Mouse (Mus musculus) A20 (cell line): ENCODE measurements around the gene Kcne1l.

Experiments
- DNase-seq: peaks from one replicate; pipeline ENCODE4 v3.0.0-alpha.2; 2011; ENCODE audit warnings: low read depth, low spot score

Gene Kcne1l

GRCm38 (mm10) chrX:142305869-142306581 lies at the start of gene Kcne1l:
Gene Kcne1l (minus strand): TSS chrX:142306294.
- DNase-seq: no peak

GRCm38 (mm10) chrX:142336207-142336606 lies 30.1 kb upstream of the Kcne1l start:
- no peak for DNase-seq

GRCm38 (mm10) chrX:142335502-142335901 lies 29.4 kb upstream of the Kcne1l start:
- DNase-seq: no peak

GRCm38 (mm10) chrX:142325760-142326159 lies 19.7 kb upstream of the Kcne1l start:
- DNase-seq: no peak

- no peak for DNase-seq
These were observed 10.0 kb upstream of the Kcne1l start for GRCm38 (mm10) chrX:142316106-142316505.

GRCm38 (mm10) chrX:142315270-142315669 lies 9.2 kb upstream of the Kcne1l start:
- DNase-seq: no peak

- DNase-seq: peak; percentile 29
These were observed 8.4 kb upstream of the Kcne1l start for GRCm38 (mm10) chrX:142314307-142315024.

- no peak for DNase-seq
These were observed 4.3 kb upstream of the Kcne1l start for GRCm38 (mm10) chrX:142310431-142310830.

GRCm38 (mm10) chrX:142305010-142305868 lies 855 bp downstream of the Kcne1l start:
- DNase-seq: no peak

- no peak for DNase-seq
These were observed 1.5 kb downstream of the Kcne1l start for GRCm38 (mm10) chrX:142304592-142304991.

- DNase-seq: no peak
These were observed 2.6 kb downstream of the Kcne1l start for GRCm38 (mm10) chrX:142303456-142303855.

GRCm38 (mm10) chrX:142285905-142286304 lies 20.2 kb downstream of the Kcne1l start:
- no peak for DNase-seq

- DNase-seq: no peak
These were observed 29.5 kb downstream of the Kcne1l start for GRCm38 (mm10) chrX:142276573-142276972.

- DNase-seq: no peak
These were observed 30.1 kb downstream of the Kcne1l start for GRCm38 (mm10) chrX:142276031-142276430.
